Mouse (Mus musculus): Measurements from ENCODE around the gene Mllt3. TPM values are rescaled to one million over a fixed set of nuclear protein-coding genes. Genes with fewer than 3 reads are reported as not detected.
"Not testable (repeated sequence)": the region's sequence is repeated elsewhere in the genome, so short reads cannot be mapped to it uniquely, and the experiment has no call there.

Mllt3 gene
- polyA plus RNA-seq, 1 experiment from 2014 or later: 81.7 TPM

GRCm38 (mm10) chr4:87964890-87965289, 68.3 kb downstream of the Mllt3 start:
- H3K4me1 ChIP-seq; ATAC-seq (ENCODE audit: low FRiP score); H3K36me3 ChIP-seq (replicated peaks); H3K9me3 ChIP-seq; H3K27me3 ChIP-seq; H3K4me3 ChIP-seq (replicated peaks); H3K9ac ChIP-seq; H3K4me2 ChIP-seq; H3K27ac ChIP-seq: not testable (repeated sequence)
- WGBS: 95% methylated on average over 1 of the region's 2 CpGs

- no peak overlapping the region for H3K9ac ChIP-seq
- no peaks in the 10 kb centered on the region for H3K9me3 ChIP-seq
- H3K27ac ChIP-seq: no peak overlapping the region
- H3K4me2 ChIP-seq: no peak overlapping the region
- peaks cover 6% of the 10 kb centered on the region; the same call in 1 of the 2 replicates for H3K4me1 ChIP-seq
- no peak overlapping the region for H3K4me3 ChIP-seq (replicated peaks)
- no peaks in the 10 kb centered on the region for H3K27me3 ChIP-seq
- ATAC-seq (ENCODE audit: low FRiP score): no peak
- no peaks in the 10 kb centered on the region for H3K36me3 ChIP-seq (replicated peaks)
- WGBS: 95% methylated on average over 3 of the region's 3 CpGs
Measured at GRCm38 (mm10) chr4:87963773-87964076, 69.4 kb downstream of the Mllt3 start.

DNA sequence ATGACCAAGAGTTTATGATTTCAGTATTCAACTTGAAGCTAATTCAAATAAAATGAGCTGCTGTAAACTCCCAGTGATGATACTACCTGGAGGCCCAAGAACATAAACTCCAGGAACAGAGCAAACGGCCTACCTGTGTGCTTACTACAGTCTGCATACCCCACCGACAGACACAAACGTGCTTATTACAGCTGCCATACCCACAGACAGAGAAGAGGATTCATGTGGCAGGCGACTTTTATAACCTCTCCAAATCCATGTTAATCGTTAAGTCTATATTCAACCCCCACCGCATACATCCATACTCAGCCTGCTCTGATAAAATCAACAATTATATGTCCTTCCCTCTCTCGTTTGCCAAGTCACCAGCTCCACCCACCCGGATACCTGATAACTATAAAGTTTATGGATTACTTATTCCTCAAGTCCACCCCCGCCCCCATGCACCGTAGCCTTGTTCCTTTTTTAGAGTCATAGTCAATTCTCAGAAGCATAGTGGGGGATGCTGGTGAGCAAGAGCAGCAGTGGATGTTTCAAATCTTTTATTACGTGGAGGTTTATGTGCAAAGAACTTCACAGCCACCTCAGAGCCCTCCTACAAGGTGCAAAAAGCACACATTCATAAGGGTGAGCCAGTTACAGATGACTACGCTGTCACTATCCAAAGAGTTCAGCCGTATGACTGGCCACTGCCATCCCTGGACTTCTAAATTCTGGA, 70.0 kb downstream of the Mllt3 start:
- Histone ChIP-seq H3K9me3 (no peaks in the 10 kb centered on the region), H3K4me3 (replicated peaks) (no peak overlapping the region)
- no peak for ATAC-seq (ENCODE audit: low FRiP score)

DNA sequence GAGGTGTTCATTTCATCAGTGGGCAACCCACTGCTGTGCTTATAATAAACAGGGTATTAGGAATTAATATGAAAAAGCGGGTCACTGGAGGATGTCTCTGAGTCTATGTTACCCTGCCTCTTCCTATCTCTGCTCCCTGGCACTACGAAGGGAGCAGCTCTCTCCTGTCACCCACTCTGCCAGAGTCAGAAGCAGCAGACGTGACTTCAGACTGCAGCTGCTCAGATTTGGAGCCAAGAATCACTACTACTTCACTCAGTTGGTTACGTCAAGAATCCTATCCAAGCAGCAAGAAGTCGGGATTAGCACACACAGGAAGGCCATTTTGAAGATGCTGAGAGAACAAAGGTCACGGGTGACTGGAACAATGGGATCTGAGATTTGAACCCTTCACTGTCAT, 71.3 kb downstream of the Mllt3 start:
- Histone ChIP-seq H3K4me2 (no peak overlapping the region), H3K27me3 (no peaks in the 10 kb centered on the region), H3K4me1 (peaks cover 9% of the 10 kb centered on the region; the same call in 1 of the 2 replicates), H3K9ac (no peak overlapping the region), H3K27ac (no peak overlapping the region), H3K9me3 (no peaks in the 10 kb centered on the region), H3K36me3 (replicated peaks) (no peaks in the 10 kb centered on the region), H3K4me3 (replicated peaks) (no peak overlapping the region)
- ATAC-seq (ENCODE audit: low FRiP score): no peak
- WGBS: 74% methylated on average over 6 of the region's 6 CpGs

More for the DNA sequence above, 70.0 kb downstream of the Mllt3 start:
- Histone ChIP-seq H3K9ac (no peak overlapping the region), H3K27me3 (no peaks in the 10 kb centered on the region), H3K4me1 (peaks cover 7% of the 10 kb centered on the region; the same call in 1 of the 2 replicates), H3K4me2 (no peak overlapping the region), H3K36me3 (replicated peaks) (no peaks in the 10 kb centered on the region), H3K27ac (no peak overlapping the region)
- 92% methylated on average over 13 of the region's 13 CpGs for WGBS

GRCm38 (mm10) chr4:87957852-87958251, 75.3 kb downstream of the Mllt3 start:
- H3K9ac ChIP-seq: no peak overlapping the region
- H3K4me1 ChIP-seq: peaks cover 12% of the 10 kb centered on the region
- H3K9me3 ChIP-seq: no peaks in the 10 kb centered on the region
- 67% methylated on average over 3 of the region's 3 CpGs for WGBS
- H3K27ac ChIP-seq: no peak overlapping the region
- ATAC-seq (ENCODE audit: low FRiP score): no peak
- no peaks in the 10 kb centered on the region for H3K36me3 ChIP-seq (replicated peaks)
- H3K4me2 ChIP-seq: no peak overlapping the region
- no peaks in the 10 kb centered on the region for H3K27me3 ChIP-seq
- no peak overlapping the region for H3K4me3 ChIP-seq (replicated peaks)

DNA sequence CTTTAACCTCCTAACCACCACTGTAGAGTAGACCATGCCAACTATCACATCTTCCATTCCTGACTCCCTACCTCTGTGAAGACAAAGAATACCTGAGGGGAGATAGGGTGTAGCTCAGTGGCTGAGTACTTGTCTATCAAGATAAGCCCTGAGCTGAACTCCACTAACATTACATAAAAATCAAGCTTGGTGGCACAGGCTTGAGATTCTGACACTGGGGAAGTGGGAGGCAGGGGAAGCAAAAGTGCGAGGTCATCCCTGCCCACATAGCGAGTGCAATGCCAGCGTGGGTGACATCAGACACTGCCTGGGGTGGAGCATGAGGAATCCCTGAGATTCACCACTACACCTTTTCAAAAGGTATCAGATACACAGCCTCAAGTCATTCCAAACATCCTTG, 76.0 kb downstream of the Mllt3 start:
- Histone ChIP-seq H3K27ac (no peak overlapping the region), H3K9ac (no peak overlapping the region), H3K4me3 (replicated peaks) (no peak overlapping the region), H3K9me3 (no peaks in the 10 kb centered on the region), H3K4me2 (no peak overlapping the region), H3K27me3 (no peaks in the 10 kb centered on the region), H3K4me1 (peaks cover 9% of the 10 kb centered on the region), H3K36me3 (replicated peaks) (no peaks in the 10 kb centered on the region)
- 99% methylated on average over 3 of the region's 3 CpGs for WGBS
- no peak for ATAC-seq (ENCODE audit: low FRiP score)

GRCm38 (mm10) chr4:87955132-87955531, 78.0 kb downstream of the Mllt3 start:
- 92% methylated on average over 2 of the region's 2 CpGs for WGBS
- no peak for ATAC-seq (ENCODE audit: low FRiP score)

GRCm38 (mm10) chr4:87954421-87955083, 78.6 kb downstream of the Mllt3 start:
- Histone ChIP-seq H3K36me3 (replicated peaks) (no peaks in the 10 kb centered on the region), H3K9me3 (no peaks in the 10 kb centered on the region), H3K27me3 (no peaks in the 10 kb centered on the region), H3K9ac (no peak overlapping the region), H3K4me2 (no peak overlapping the region), H3K4me1 (peaks cover 6% of the 10 kb centered on the region; the same call in 1 of the 2 replicates), H3K4me3 (replicated peaks) (no peak overlapping the region), H3K27ac (no peak overlapping the region)
- ATAC-seq (ENCODE audit: low FRiP score): no peak
- WGBS: 85% methylated on average over 7 of the region's 7 CpGs

More at GRCm38 (mm10) chr4:87955132-87955531, 78.0 kb downstream of the Mllt3 start:
- Histone ChIP-seq H3K27me3 (no peaks in the 10 kb centered on the region), H3K9me3 (no peaks in the 10 kb centered on the region), H3K9ac (no peak overlapping the region), H3K4me1 (peaks cover 6% of the 10 kb centered on the region; the same call in 1 of the 2 replicates), H3K4me2 (no peak overlapping the region), H3K36me3 (replicated peaks) (no peaks in the 10 kb centered on the region), H3K27ac (no peak overlapping the region), H3K4me3 (replicated peaks) (no peak overlapping the region)

- Histone ChIP-seq H3K27me3 (no peaks in the 10 kb centered on the region), H3K4me2 (no peak overlapping the region), H3K9ac (no peak overlapping the region), H3K4me1 (peaks cover 6% of the 10 kb centered on the region; the same call in 1 of the 2 replicates), H3K4me3 (replicated peaks) (no peak overlapping the region), H3K9me3 (no peaks in the 10 kb centered on the region), H3K36me3 (replicated peaks) (no peaks in the 10 kb centered on the region), H3K27ac (no peak overlapping the region)
- WGBS: 87% methylated on average over 4 of the region's 4 CpGs
- ATAC-seq (ENCODE audit: low FRiP score): no peak
Measured at GRCm38 (mm10) chr4:87953736-87954135, 79.4 kb downstream of the Mllt3 start.

GRCm38 (mm10) chr4:87953268-87953667, 79.9 kb downstream of the Mllt3 start:
- H3K27ac ChIP-seq: no peak overlapping the region
- H3K27me3 ChIP-seq: no peaks in the 10 kb centered on the region
- no peak for ATAC-seq (ENCODE audit: low FRiP score)
- peaks cover 6% of the 10 kb centered on the region; the same call in 1 of the 2 replicates for H3K4me1 ChIP-seq
- WGBS: 84% methylated on average over 4 of the region's 4 CpGs
- H3K36me3 ChIP-seq (replicated peaks): no peaks in the 10 kb centered on the region
- H3K4me2 ChIP-seq: no peak overlapping the region
- no peak overlapping the region for H3K4me3 ChIP-seq (replicated peaks)
- no peak overlapping the region for H3K9ac ChIP-seq
- H3K9me3 ChIP-seq: no peaks in the 10 kb centered on the region

GRCm38 (mm10) chr4:87949451-87949850, 83.7 kb downstream of the Mllt3 start:
- no peaks in the 10 kb centered on the region for H3K27me3 ChIP-seq
- no peaks in the 10 kb centered on the region for H3K9me3 ChIP-seq
- H3K4me3 ChIP-seq (replicated peaks): no peak overlapping the region
- H3K27ac ChIP-seq: no peak overlapping the region
- ATAC-seq (ENCODE audit: low FRiP score): no peak
- no peak overlapping the region for H3K4me2 ChIP-seq
- H3K9ac ChIP-seq: no peak overlapping the region
- peaks cover 1% of the 10 kb centered on the region; the same call in 1 of the 2 replicates for H3K4me1 ChIP-seq
- WGBS: 74% methylated on average over 6 of the region's 6 CpGs
- no peaks in the 10 kb centered on the region for H3K36me3 ChIP-seq (replicated peaks)

DNA sequence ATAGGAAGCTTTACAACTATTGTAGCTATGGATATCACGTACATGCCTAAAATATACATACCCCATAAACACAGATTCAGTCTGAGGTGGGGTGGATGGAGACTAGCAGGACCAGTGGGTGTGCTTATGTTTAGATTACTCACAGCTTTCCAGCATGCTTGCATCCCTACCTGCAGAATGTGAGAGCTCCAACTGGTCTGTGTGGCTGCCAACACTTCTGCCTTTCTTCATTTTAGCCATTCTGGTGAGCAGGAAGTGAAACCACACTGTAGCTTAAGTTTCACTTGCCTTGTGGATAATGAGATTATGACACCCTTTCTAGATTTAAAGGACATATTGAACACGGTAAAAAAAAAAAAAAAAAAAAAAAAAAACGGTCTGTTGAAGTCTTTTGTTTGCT, 88.8 kb downstream of the Mllt3 start:
- WGBS: 73% methylated on average over 3 of the region's 3 CpGs
- Histone ChIP-seq H3K4me3 (replicated peaks) (no peak overlapping the region), H3K9ac (no peak overlapping the region), H3K27me3 (no peaks in the 10 kb centered on the region), H3K27ac (no peak overlapping the region), H3K36me3 (replicated peaks) (no peaks in the 10 kb centered on the region), H3K9me3 (no peaks in the 10 kb centered on the region), H3K4me2 (no peak overlapping the region), H3K4me1 (peaks cover 11% of the 10 kb centered on the region)
- ATAC-seq (ENCODE audit: low FRiP score): no peak

GRCm38 (mm10) chr4:87942921-87943403, 90.2 kb downstream of the Mllt3 start:
- no peak overlapping the region for H3K27ac ChIP-seq
- H3K4me3 ChIP-seq (replicated peaks): no peak overlapping the region
- H3K36me3 ChIP-seq (replicated peaks): no peaks in the 10 kb centered on the region
- H3K4me2 ChIP-seq: no peak overlapping the region
- no peak overlapping the region for H3K9ac ChIP-seq
- WGBS: 78% methylated on average over 8 of the region's 8 CpGs
- ATAC-seq (ENCODE audit: low FRiP score): no peak
- H3K27me3 ChIP-seq: no peaks in the 10 kb centered on the region
- H3K9me3 ChIP-seq: no peaks in the 10 kb centered on the region
- H3K4me1 ChIP-seq: peaks cover 15% of the 10 kb centered on the region

Measured in forebrain, embryonic 12.5 days (tissue).